Mouse (Mus musculus) hindbrain, embryonic 16.5 days (tissue): ENCODE results near the gene Artn. TPM values are rescaled to one million over a fixed set of nuclear protein-coding genes. Genes with fewer than 3 reads are reported as not detected.

Experiments used
- ATAC-seq: fragments of 200-750 bp; cut with Nextera tagmentation; 2 replicates; pipeline ENCODE4 v1.8.0; 2017; ENCODE audit warnings: moderate TSS enrichment, moderate library complexity
- H3K27ac ChIP-seq: fragments of 300-500 bp; sonication (generic); 2 replicates; pipeline ENCODE4 v1.5.1; 2014; ENCODE audit warnings: low read depth, mild to moderate bottlenecking, control low read depth, low read length, moderate library complexity
- H3K27me3 ChIP-seq: fragments of 300-500 bp; sonication (generic); replicated peaks from 2 replicates; pipeline ENCODE4 v1.6.1; 2014; ENCODE audit warnings: low read length; ENCODE audit not compliant: control insufficient read depth, insufficient read depth
- H3K36me3 ChIP-seq: fragments of 300-500 bp; sonication (generic); 2 replicates; pipeline ENCODE4 v1.6.1; 2014; ENCODE audit warnings: mild to moderate bottlenecking, low read length, moderate library complexity, mixed read lengths; ENCODE audit not compliant: control insufficient read depth, insufficient read depth
- H3K4me1 ChIP-seq: fragments of 300-500 bp; sonication (generic); 2 replicates; pipeline ENCODE4 v1.6.1; 2014; ENCODE audit warnings: low read depth, low read length; ENCODE audit not compliant: control insufficient read depth, insufficient read depth
- H3K4me2 ChIP-seq: fragments of 300-500 bp; sonication (generic); 2 replicates; pipeline ENCODE4 v1.6.1; 2014; ENCODE audit warnings: mild to moderate bottlenecking, low read length, control low read depth, moderate library complexity
- H3K4me3 ChIP-seq: fragments of 300-500 bp; sonication (generic); 2 replicates; pipeline ENCODE4 v1.5.1; 2014; ENCODE audit warnings: mild to moderate bottlenecking, low read length, control low read depth, moderate library complexity
- H3K9ac ChIP-seq: fragments of 300-500 bp; sonication (generic); 2 replicates; pipeline ENCODE4 v1.6.1; 2014; ENCODE audit warnings: low read depth, mild to moderate bottlenecking, control low read depth, low read length, moderate library complexity
- H3K9me3 ChIP-seq: fragments of 300-500 bp; sonication (generic); 2 replicates; pipeline ENCODE4 v1.6.1; 2014; ENCODE audit warnings: mild to moderate bottlenecking, low read length, moderate library complexity; ENCODE audit not compliant: control insufficient read depth
- WGBS: fragments of 180-500 bp; shearing (Covaris S2); extraction: QIAGEN DNeasy Blood & Tissue Kit; methylation state at CpG from one replicate; pipeline ENCODE4 v1.1.7; 2014; 5-methylcytosine and 5-hydroxymethylcytosine counted together
- polyA plus RNA-seq: library from polyadenylated mRNA; unstranded; fragments of >200 nt; fragmentation: Nextera tagmentation; extraction: Ambion mirVana; gene quantifications from 2 replicates; pipeline ENCODE4 v1.2.1, GENCODE M21; 2015

The Artn gene
- polyA plus RNA-seq = 0.90 and 1.2 TPM in 2 replicates

GRCm38 (mm10) chr4:117929391-117929881, at the start of gene Artn:
Gene Artn (minus strand): TSS chr4:117929763.
- under 1% methylated on average over 31 of the region's 33 CpGs for WGBS
- peak within 1 kb of the TSS; percentile 32 for H3K4me3 ChIP-seq
- H3K27ac ChIP-seq = no peak within 1 kb of the TSS
- H3K27me3 ChIP-seq = peaks cover 13% of the 10 kb centered on the region
- ATAC-seq = no peak
- peak within 1 kb of the TSS; percentile 63 for H3K4me2 ChIP-seq
- H3K4me1 ChIP-seq = peaks cover 20% of the 10 kb centered on the region
- no peaks in the 10 kb centered on the region; the same call in 1 of the 2 replicates for H3K36me3 ChIP-seq
- peak within 1 kb of the TSS; percentile 44 for H3K9ac ChIP-seq
- no peaks in the 10 kb centered on the region for H3K9me3 ChIP-seq

- H3K9me3 ChIP-seq = no peaks in the 10 kb centered on the region
- H3K27me3 ChIP-seq = no peaks in the 10 kb centered on the region
- no peak overlapping the region for H3K9ac ChIP-seq
- 0 out of 2 replicates have a peak, but pooled peaks cover 2% of the 10 kb centered on the region for H3K4me1 ChIP-seq
- no peak for ATAC-seq
- no peak overlapping the region for H3K4me2 ChIP-seq
- no peak overlapping the region for H3K4me3 ChIP-seq
- no peak overlapping the region for H3K27ac ChIP-seq
- H3K36me3 ChIP-seq = no peaks in the 10 kb centered on the region
- WGBS = 95% methylated on average over 4 of the region's 4 CpGs
These were observed 49.6 kb upstream of the Artn start for GRCm38 (mm10) chr4:117979181-117979580.

DNA sequence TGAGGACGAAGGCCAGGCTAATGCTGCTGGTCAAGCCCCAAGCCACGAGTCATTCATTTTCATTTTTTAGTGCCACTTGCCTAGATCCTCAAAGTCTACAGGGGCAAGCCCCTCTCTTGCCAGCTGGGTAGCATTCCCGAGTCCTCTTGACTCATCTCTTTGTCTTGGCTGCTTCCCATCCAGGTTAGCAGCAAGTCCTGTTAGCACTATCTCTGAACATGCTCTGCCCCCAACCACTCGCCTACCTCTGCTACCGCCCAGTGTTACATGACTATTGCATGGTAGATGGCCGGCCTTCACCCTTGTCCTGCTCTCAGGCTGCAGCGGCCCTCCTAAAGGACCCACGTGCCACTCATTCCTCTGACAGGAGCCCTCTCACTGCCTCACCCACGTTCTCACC, 48.7 kb upstream of the Artn start:
- Histone ChIP-seq H3K27ac (no peak overlapping the region), H3K9me3 (no peaks in the 10 kb centered on the region), H3K4me3 (no peak overlapping the region), H3K4me1 (0 out of 2 replicates have a peak, but pooled peaks cover 2% of the 10 kb centered on the region), H3K36me3 (no peaks in the 10 kb centered on the region), H3K9ac (no peak overlapping the region), H3K27me3 (no peaks in the 10 kb centered on the region), H3K4me2 (no peak overlapping the region)
- no peak for ATAC-seq
- WGBS = 92% methylated on average over 9 of the region's 9 CpGs

DNA sequence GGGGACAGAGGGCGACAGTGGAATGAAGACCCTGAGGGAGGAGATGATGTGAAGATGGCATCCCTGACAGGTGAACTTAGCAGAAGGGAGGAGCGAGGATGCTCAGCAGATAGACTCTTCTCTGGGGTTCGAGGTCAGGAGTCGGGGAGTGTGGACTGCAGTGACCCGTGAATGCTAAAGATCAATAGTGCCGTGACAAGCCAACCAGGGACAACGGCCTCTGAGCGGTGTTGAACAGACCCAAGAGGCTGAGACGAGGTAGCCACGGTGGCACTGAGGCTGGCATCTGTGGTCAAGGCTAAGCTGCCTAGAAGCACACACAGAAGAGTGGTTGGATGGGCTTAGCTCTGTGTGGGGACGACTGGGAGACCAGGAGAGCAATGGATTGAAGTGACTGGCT, 48.3 kb upstream of the Artn start:
- Histone ChIP-seq H3K9me3 (no peaks in the 10 kb centered on the region), H3K4me2 (no peak overlapping the region), H3K4me3 (no peak overlapping the region), H3K27ac (no peak overlapping the region), H3K9ac (no peak overlapping the region), H3K27me3 (no peaks in the 10 kb centered on the region), H3K36me3 (no peaks in the 10 kb centered on the region), H3K4me1 (0 out of 2 replicates have a peak, but pooled peaks cover 2% of the 10 kb centered on the region)
- WGBS = 85% methylated on average over 11 of the region's 11 CpGs
- no peak for ATAC-seq

GRCm38 (mm10) chr4:117977371-117977770, 47.8 kb upstream of the Artn start:
- Histone ChIP-seq H3K36me3 (no peaks in the 10 kb centered on the region), H3K4me1 (no peaks in the 10 kb centered on the region), H3K4me2 (no peak overlapping the region), H3K9ac (no peak overlapping the region), H3K27me3 (no peaks in the 10 kb centered on the region), H3K9me3 (no peaks in the 10 kb centered on the region), H3K27ac (no peak overlapping the region), H3K4me3 (no peak overlapping the region)
- 88% methylated on average over 9 of the region's 9 CpGs for WGBS
- no peak for ATAC-seq

- Histone ChIP-seq H3K36me3 (no peaks in the 10 kb centered on the region), H3K4me1 (no peaks in the 10 kb centered on the region), H3K9me3 (no peaks in the 10 kb centered on the region), H3K9ac (no peak overlapping the region), H3K4me2 (no peak overlapping the region), H3K4me3 (no peak overlapping the region), H3K27me3 (no peaks in the 10 kb centered on the region), H3K27ac (no peak overlapping the region)
- ATAC-seq = no peak
- WGBS = 88% methylated on average over 1 of the region's 1 CpGs
These were observed 46.3 kb upstream of the Artn start for GRCm38 (mm10) chr4:117975820-117976219.

DNA sequence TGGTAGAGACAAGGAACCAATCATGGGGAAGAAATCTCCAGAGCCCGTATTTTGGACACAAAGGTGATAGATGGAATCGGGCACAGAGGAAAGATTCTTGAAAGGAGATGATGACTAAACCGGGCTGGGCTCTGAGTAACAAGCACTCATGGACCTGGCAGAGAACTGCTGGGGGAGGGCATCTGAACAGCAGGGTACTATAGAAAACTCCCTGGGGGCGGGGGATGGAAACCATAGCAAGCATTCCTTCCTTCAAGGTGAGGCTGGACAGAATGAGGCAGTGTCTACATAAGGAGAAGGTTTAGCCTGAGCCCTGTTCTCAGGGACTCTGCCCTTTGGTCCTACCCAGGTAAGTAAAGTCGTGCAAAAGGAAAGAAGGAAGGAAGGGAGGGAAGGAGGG, 45.2 kb upstream of the Artn start:
- Histone ChIP-seq H3K27ac (no peak overlapping the region), H3K4me1 (no peaks in the 10 kb centered on the region)
- 70% methylated on average over 5 of the region's 5 CpGs for WGBS

DNA sequence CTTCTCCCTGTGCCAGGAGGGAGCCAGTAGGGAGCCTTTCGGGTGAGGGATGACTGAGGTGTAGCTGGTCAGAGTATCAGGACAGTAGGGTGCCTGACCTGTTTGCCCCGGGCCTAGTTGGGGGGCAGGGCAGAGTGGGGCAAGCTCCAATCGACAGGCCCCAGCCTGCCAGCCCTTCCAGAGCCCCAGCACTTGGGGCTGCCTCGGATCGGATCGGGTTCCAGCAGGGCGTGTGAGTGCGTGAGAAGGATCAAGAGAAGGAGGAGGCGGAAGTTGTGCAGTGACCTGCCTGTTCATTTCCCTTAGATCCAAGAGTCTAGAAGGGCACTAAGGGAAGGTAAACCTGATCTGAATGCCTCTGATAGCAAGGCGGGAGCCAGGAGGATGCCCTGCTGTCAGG, 43.4 kb upstream of the Artn start:
- H3K27me3 ChIP-seq = no peaks in the 10 kb centered on the region
- H3K4me3 ChIP-seq = no peak overlapping the region
- H3K36me3 ChIP-seq = no peaks in the 10 kb centered on the region
- H3K4me1 ChIP-seq = no peaks in the 10 kb centered on the region
- H3K27ac ChIP-seq = no peak overlapping the region
- ATAC-seq = no peak
- WGBS = 72% methylated on average over 10 of the region's 10 CpGs
- no peak overlapping the region for H3K9ac ChIP-seq
- H3K9me3 ChIP-seq = no peaks in the 10 kb centered on the region
- H3K4me2 ChIP-seq = no peak overlapping the region

More for the DNA sequence above, 45.2 kb upstream of the Artn start:
- Histone ChIP-seq H3K27me3 (no peaks in the 10 kb centered on the region), H3K9me3 (no peaks in the 10 kb centered on the region), H3K4me2 (no peak overlapping the region), H3K9ac (no peak overlapping the region), H3K36me3 (no peaks in the 10 kb centered on the region), H3K4me3 (no peak overlapping the region)
- ATAC-seq = no peak

GRCm38 (mm10) chr4:117964346-117965025, 34.9 kb upstream of the Artn start:
- Histone ChIP-seq H3K4me1 (no peaks in the 10 kb centered on the region), H3K36me3 (no peaks in the 10 kb centered on the region), H3K4me2 (no peak overlapping the region), H3K9ac (no peak overlapping the region), H3K4me3 (no peak overlapping the region), H3K27me3 (no peaks in the 10 kb centered on the region), H3K27ac (no peak overlapping the region), H3K9me3 (no peaks in the 10 kb centered on the region)
- 89% methylated on average over 14 of the region's 14 CpGs for WGBS
- no peak for ATAC-seq
